Mouse (Mus musculus): ENCODE measurements around the gene Fam19a2. TPM values are rescaled to one million over a fixed set of nuclear protein-coding genes. Genes with fewer than 3 reads are reported as not detected.

Gene Fam19a2
- polyA plus RNA-seq, 1 experiment, result 22.4 TPM

- DNase-seq (ENCODE audit: extremely low spot score in 1 of 2, low spot score in 1 of 2), result no peak
Measured at GRCm38 (mm10) chr10:123692186-123692925, 428.6 kb downstream of the Fam19a2 start.

DNA sequence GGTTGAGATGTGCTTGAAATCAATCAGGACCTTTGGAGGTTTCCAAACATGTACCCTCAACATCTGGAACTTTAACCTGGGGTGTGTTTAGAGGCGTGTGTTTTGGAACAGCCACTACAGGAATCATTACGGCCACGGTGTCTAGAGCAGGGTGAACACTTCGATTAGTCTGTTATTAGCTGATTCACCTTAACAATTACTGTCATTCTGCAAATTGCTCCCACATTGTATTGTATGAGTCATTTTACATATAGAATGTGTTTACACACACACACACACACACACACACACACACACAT is 429.1 kb downstream of the Fam19a2 start:
- no peak for DNase-seq (ENCODE audit: extremely low spot score in 1 of 2, low spot score in 1 of 2)

- no peak for DNase-seq (ENCODE audit: extremely low spot score in 1 of 2, low spot score in 1 of 2)
Measured at GRCm38 (mm10) chr10:123702595-123702994, 438.8 kb downstream of the Fam19a2 start.

DNA sequence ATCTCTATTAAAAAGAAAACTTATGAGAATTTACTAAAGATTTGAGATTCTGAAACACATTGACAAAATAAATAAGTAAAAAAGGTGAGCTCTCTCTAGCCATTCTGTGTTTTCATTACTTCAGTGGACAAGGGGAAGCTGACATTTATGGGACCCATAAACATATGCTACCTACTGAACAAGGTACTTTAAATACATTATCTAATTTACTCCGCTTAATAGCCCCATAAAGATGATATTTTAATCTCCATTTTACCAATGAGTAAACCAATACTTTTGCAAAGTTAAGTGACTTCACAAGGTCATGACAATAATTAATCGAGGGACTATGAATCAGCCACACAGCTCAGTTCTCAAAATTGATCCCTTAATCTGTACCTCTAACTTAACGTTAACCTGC is 443.2 kb downstream of the Fam19a2 start:
- DNase-seq (ENCODE audit: extremely low spot score in 1 of 2, low spot score in 1 of 2), result no peak

GRCm38 (mm10) chr10:123710738-123711137 is 446.9 kb downstream of the Fam19a2 start:
- DNase-seq (ENCODE audit: extremely low spot score in 1 of 2, low spot score in 1 of 2), result peak; percentile 9 to 60

DNA sequence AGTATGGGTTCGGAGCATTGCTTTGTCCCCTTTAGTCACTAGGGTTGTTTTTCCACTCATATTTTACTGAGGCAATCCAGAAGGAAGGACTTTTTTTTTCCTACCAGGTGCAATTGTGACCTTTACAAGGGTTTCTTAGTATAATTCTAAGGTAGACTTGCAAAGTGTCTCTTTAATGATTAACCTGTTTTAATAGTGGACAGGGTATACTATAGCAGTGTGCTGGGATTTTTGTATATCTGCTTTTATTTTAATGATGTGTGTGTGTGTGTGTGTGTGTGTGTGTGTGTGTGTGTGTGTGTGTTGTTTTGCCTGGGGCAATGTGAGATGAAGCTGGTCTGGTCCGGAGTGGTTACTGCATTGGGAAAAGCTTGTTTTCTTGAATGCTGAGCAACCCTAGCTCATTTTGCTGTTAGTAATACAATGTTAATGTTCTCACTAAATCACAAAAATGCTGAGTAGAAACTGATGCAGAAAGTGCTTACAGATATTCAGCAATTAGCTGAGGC is 458.2 kb downstream of the Fam19a2 start:
- DNase-seq (ENCODE audit: extremely low spot score in 1 of 2, low spot score in 1 of 2), result no peak

DNA sequence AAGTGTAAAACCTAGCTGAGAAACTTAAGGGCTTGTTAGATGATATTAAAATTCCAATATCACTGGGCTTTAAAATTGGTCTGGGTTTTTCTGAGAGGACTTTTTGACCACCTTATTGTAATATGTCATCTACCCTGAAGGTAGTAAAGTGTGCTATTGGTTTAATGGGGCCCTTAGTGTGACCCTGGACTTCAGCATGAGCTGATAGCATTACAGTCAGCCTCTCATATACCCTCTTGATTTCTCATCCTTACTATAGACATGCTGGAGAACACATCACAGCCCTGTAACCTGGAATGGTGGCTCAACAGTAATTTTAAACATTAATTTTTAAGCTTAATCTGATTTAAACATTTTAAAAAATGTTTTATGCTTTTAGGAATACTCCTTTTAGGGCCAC is 459.8 kb downstream of the Fam19a2 start:
- DNase-seq (ENCODE audit: extremely low spot score in 1 of 2, low spot score in 1 of 2), result no peak

DNA sequence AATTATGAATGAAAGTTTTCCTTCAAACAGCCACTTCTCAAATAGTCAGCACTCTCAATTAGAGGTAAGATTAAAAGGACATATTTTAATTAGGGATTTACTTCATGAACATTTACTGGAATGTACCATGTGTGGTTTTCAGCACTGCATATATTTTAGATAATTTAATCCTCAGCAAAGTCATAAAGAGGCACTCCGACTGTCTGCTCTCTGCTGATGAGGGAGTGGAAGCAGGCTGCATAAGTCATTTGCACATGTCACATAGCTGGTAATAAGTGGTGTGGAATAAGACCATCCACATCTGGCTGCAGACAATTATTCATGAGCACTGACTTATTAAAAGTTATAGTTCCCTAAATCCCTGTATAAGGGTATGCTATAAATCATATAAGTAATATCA is 484.5 kb downstream of the Fam19a2 start:
- DNase-seq (ENCODE audit: extremely low spot score in 1 of 2, low spot score in 1 of 2), result no peak

DNA sequence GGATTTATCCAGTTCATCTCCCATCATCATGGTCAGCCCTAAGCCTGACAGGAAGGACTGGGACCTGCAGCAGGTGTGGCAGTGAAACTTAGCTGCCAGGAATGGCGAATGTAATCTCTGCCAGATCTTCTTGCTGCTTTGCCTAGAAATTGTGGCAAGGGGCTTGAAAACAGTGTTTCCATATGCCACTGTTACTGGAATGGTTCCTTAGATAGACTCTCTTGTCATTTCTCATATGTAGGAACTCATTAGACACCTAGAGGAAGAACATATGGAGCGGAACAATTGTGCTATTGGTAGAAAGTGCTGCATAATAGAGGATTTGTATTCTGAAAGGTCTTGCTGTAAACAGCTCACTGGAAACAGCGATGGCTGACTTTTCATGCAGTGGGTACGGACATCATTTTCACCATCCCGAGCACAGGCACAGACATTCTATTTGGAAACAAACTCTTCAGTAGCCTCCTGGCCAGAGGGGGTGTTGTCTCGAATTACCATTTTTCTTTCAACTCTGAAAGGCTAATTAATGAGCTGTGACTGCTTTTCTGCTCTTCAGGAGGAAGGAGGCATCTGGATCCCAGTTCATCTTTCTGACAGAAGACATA is 488.0 kb downstream of the Fam19a2 start:
- DNase-seq (ENCODE audit: extremely low spot score in 1 of 2, low spot score in 1 of 2), result no peak

DNA sequence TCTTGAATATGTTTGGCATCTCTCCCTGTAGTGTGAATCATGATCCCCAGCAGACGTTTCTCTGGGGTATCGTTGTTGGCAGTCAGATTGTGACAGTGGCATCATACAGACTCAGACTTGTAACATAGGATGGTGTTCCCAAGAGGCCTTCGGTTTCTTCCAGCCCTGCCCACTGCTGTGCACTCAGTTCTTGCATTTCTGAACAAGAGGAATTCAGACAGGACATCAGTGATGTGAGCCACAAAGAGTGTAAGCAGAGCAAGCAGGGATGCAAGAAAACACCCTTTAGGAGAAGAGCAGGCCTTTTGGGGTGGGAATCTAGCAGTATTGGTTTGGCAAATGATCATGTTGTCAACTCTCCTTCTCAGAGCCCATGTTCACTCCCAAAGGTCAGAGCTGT is 489.0 kb downstream of the Fam19a2 start:
- DNase-seq (ENCODE audit: extremely low spot score in 1 of 2, low spot score in 1 of 2), result no peak

DNA sequence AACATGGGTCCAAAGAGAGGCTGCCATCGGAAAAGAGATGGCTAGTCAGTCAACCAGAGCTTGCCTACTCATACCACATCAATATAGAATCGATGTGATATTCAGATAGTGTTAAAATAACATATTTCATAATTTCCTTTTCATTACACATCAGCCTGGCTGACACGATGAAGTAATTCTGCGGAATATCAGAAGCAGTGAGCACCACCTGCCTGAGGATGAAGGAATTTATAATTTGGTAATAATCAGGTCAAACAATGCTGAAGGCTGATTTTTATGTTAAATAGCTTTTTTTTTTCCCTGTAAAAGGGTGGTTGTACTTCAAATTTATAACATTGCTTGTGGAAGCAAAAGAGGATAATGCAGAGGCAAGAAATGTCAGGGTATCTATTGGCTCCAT is 490.2 kb downstream of the Fam19a2 start:
- DNase-seq (ENCODE audit: extremely low spot score in 1 of 2, low spot score in 1 of 2), result no peak

GRCm38 (mm10) chr10:123789374-123789773 is 525.6 kb downstream of the Fam19a2 start:
- peak in 1 of 2 experiments; percentile 15 for DNase-seq (ENCODE audit: extremely low spot score in 1 of 2, low spot score in 1 of 2)

Other genes with a start within 250 kb of the Fam19a2 start
- 48.4 and 54.6 TPM in 2 replicates for gene Mon2, start 187.5 kb upstream of the Fam19a2 start, polyA plus RNA-seq (2012; rRNA removed)
- 45.3 and 54.1 TPM in 2 replicates for gene Usp15, start 67.0 kb upstream of the Fam19a2 start, polyA plus RNA-seq (2012; rRNA removed)

All from frontal cortex, adult 2 months (tissue).